Mouse (Mus musculus): ENCODE data around the gene Olfr430. TPM values are rescaled to one million over a fixed set of nuclear protein-coding genes. Genes with fewer than 3 reads are reported as not detected.
A peak's percentile ranks its signal among the peaks of the same experiment; 100 is the strongest.
"Not testable (repeated sequence)": the region's sequence is repeated elsewhere in the genome, so short reads cannot be mapped to it uniquely, and the experiment has no call there.

The Olfr430 gene
- not detected in 2 replicates for polyA plus RNA-seq (2012; rRNA removed)
- polyA plus RNA-seq (2014; fragmentation: Nextera tagmentation; extraction: Ambion mirVana), result not detected in 2 replicates

- no peaks in the 10 kb centered on the region for H3K9me3 ChIP-seq (ENCODE audit: control insufficient read depth, low read length)
- H3K27me3 ChIP-seq (ENCODE audit: control insufficient read depth, insufficient read depth, low read length), result no peaks in the 10 kb centered on the region
- no peak for DNase-seq (ENCODE audit: low read depth in 3 of 3, low spot score in 3 of 3)
- no peak for ATAC-seq (ENCODE audit: insufficient read depth)
- H3K9ac ChIP-seq (replicated peaks), result no peak within 1 kb of the TSS
- H3K4me3 ChIP-seq (ENCODE audit: insufficient read depth in 1 of 2, low read depth in 2 of 2, low read length in 2 of 2), result no peak within 1 kb of the TSS
- no peaks in the 10 kb centered on the region for H3K4me1 ChIP-seq (replicated peaks; ENCODE audit: control insufficient read depth in 2 of 2, insufficient read depth in 2 of 2, low read length in 1 of 2)
- H3K36me3 ChIP-seq (replicated peaks; ENCODE audit: control insufficient read depth, insufficient read depth, low read depth), result no peaks in the 10 kb centered on the region
- TF ChIP-seq CTCF (IDR thresholded peaks at IDR 0.05; ENCODE audit: low read depth), result no peak
- TF ChIP-seq EP300 (IDR thresholded peaks at IDR 0.05; ENCODE audit: low read depth), result no peak
- H3K4me2 ChIP-seq (ENCODE audit: low read depth), result no peak within 1 kb of the TSS
- no peak within 1 kb of the TSS for H3K27ac ChIP-seq
- 71% methylated on average over 3 of the region's 3 CpGs for WGBS (ENCODE audit: insufficient replicate concordance)
These were observed at the start of gene Olfr430 for GRCm38 (mm10) chr1:174066305-174066704. Gene Olfr430 (plus strand): TSS chr1:174066605.

GRCm38 (mm10) chr1:174031698-174032097, 34.7 kb upstream of the Olfr430 start, which contains the start of gene Ifi205:
Gene Ifi205 (minus strand): TSS chr1:174031810.
- H3K4me3 ChIP-seq (ENCODE audit: insufficient read depth in 1 of 2, low read depth in 2 of 2, low read length in 2 of 2), result no peak within 1 kb of the TSS
- H3K4me2 ChIP-seq (ENCODE audit: low read depth), result no peak within 1 kb of the TSS
- H3K4me1 ChIP-seq (replicated peaks; ENCODE audit: control insufficient read depth in 2 of 2, insufficient read depth in 2 of 2, low read length in 1 of 2), result no peaks in the 10 kb centered on the region
- no peak for DNase-seq (ENCODE audit: low read depth in 3 of 3, low spot score in 3 of 3)
- H3K27me3 ChIP-seq (ENCODE audit: control insufficient read depth, insufficient read depth, low read length), result no peaks in the 10 kb centered on the region
- no peak for ATAC-seq (ENCODE audit: insufficient read depth)
- H3K36me3 ChIP-seq (replicated peaks; ENCODE audit: control insufficient read depth, insufficient read depth, low read depth), result no peaks in the 10 kb centered on the region
- 22% methylated on average over 1 of the region's 1 CpGs for WGBS (ENCODE audit: insufficient replicate concordance)
- H3K9me3 ChIP-seq (ENCODE audit: control insufficient read depth, low read length), result no peaks in the 10 kb centered on the region
- no peak within 1 kb of the TSS for H3K27ac ChIP-seq
- H3K9ac ChIP-seq (replicated peaks), result no peak within 1 kb of the TSS
- TF ChIP-seq EP300 (IDR thresholded peaks at IDR 0.05; ENCODE audit: low read depth) (no peak), CTCF (IDR thresholded peaks at IDR 0.05; ENCODE audit: low read depth) (no peak)

- H3K27me3 ChIP-seq (ENCODE audit: control insufficient read depth, insufficient read depth, low read length), result no peaks in the 10 kb centered on the region
- H3K4me2 ChIP-seq (ENCODE audit: low read depth), result no peak overlapping the region
- H3K9me3 ChIP-seq (ENCODE audit: control insufficient read depth, low read length), result no peaks in the 10 kb centered on the region
- TF ChIP-seq EP300 (IDR thresholded peaks at IDR 0.05; ENCODE audit: low read depth) (no peak), CTCF (IDR thresholded peaks at IDR 0.05; ENCODE audit: low read depth) (no peak)
- ATAC-seq (ENCODE audit: insufficient read depth) (no peak), DNase-seq (ENCODE audit: low read depth in 3 of 3, low spot score in 3 of 3) (no peak)
- H3K9ac ChIP-seq (replicated peaks), result no peak overlapping the region
- no peak overlapping the region for H3K27ac ChIP-seq
- no peak overlapping the region for H3K4me3 ChIP-seq (ENCODE audit: insufficient read depth in 1 of 2, low read depth in 2 of 2, low read length in 2 of 2)
- WGBS (ENCODE audit: insufficient replicate concordance), result 48% methylated on average over 4 of the region's 4 CpGs
- no peaks in the 10 kb centered on the region for H3K4me1 ChIP-seq (replicated peaks; ENCODE audit: control insufficient read depth in 2 of 2, insufficient read depth in 2 of 2, low read length in 1 of 2)
- H3K36me3 ChIP-seq (replicated peaks; ENCODE audit: control insufficient read depth, insufficient read depth, low read depth), result no peaks in the 10 kb centered on the region
These were observed 30.6 kb upstream of the Olfr430 start for GRCm38 (mm10) chr1:174035841-174036240.

- Histone ChIP-seq H3K27me3 (ENCODE audit: control insufficient read depth, insufficient read depth, low read length) (no peaks in the 10 kb centered on the region), H3K36me3 (replicated peaks; ENCODE audit: control insufficient read depth, insufficient read depth, low read depth) (no peaks in the 10 kb centered on the region), H3K9ac (replicated peaks) (no peak overlapping the region), H3K9me3 (ENCODE audit: control insufficient read depth, low read length) (no peaks in the 10 kb centered on the region), H3K4me2 (ENCODE audit: low read depth) (no peak overlapping the region), H3K27ac (no peak overlapping the region), H3K4me3 (ENCODE audit: insufficient read depth in 1 of 2, low read depth in 2 of 2, low read length in 2 of 2) (no peak overlapping the region), H3K4me1 (replicated peaks; ENCODE audit: control insufficient read depth in 2 of 2, insufficient read depth in 2 of 2, low read length in 1 of 2) (no peaks in the 10 kb centered on the region)
- DNase-seq (ENCODE audit: low read depth in 3 of 3, low spot score in 3 of 3) (no peak), ATAC-seq (ENCODE audit: insufficient read depth) (no peak)
- TF ChIP-seq CTCF (IDR thresholded peaks at IDR 0.05; ENCODE audit: low read depth) (no peak), EP300 (IDR thresholded peaks at IDR 0.05; ENCODE audit: low read depth) (no peak)
- WGBS (ENCODE audit: insufficient replicate concordance), result 78% methylated on average over 3 of the region's 3 CpGs
These were observed 27.9 kb upstream of the Olfr430 start for GRCm38 (mm10) chr1:174038480-174038879.

- no peaks in the 10 kb centered on the region for H3K4me1 ChIP-seq (replicated peaks; ENCODE audit: control insufficient read depth in 2 of 2, insufficient read depth in 2 of 2, low read length in 1 of 2)
- no peak for ATAC-seq (ENCODE audit: insufficient read depth)
- no peak within 1 kb of the TSS for H3K4me3 ChIP-seq (ENCODE audit: insufficient read depth in 1 of 2, low read depth in 2 of 2, low read length in 2 of 2)
- TF ChIP-seq CTCF (IDR thresholded peaks at IDR 0.05; ENCODE audit: low read depth) (no peak), EP300 (IDR thresholded peaks at IDR 0.05; ENCODE audit: low read depth) (no peak)
- H3K4me2 ChIP-seq (ENCODE audit: low read depth), result no peak within 1 kb of the TSS
- 51% methylated on average over 7 of the region's 7 CpGs for WGBS (ENCODE audit: insufficient replicate concordance)
- H3K27me3 ChIP-seq (ENCODE audit: control insufficient read depth, insufficient read depth, low read length), result no peaks in the 10 kb centered on the region
- peak in 1 of 3 experiments; percentile 27 for DNase-seq (ENCODE audit: low read depth in 3 of 3, low spot score in 3 of 3)
- H3K9ac ChIP-seq (replicated peaks), result no peak within 1 kb of the TSS
- no peaks in the 10 kb centered on the region for H3K36me3 ChIP-seq (replicated peaks; ENCODE audit: control insufficient read depth, insufficient read depth, low read depth)
- H3K9me3 ChIP-seq (ENCODE audit: control insufficient read depth, low read length), result no peaks in the 10 kb centered on the region
- H3K27ac ChIP-seq, result no peak within 1 kb of the TSS
These were observed 25.8 kb upstream of the Olfr430 start, which contains the start of gene Olfr433 for GRCm38 (mm10) chr1:174040523-174041177. Gene Olfr433 (plus strand): TSS chr1:174040705.

GRCm38 (mm10) chr1:174042091-174042884, 24.1 kb upstream of the Olfr430 start:
- ATAC-seq (ENCODE audit: insufficient read depth), result 0 out of 2 replicates have a peak, but pooled peaks have one; percentile 11
- H3K4me2 ChIP-seq (ENCODE audit: low read depth); H3K27ac ChIP-seq; H3K27me3 ChIP-seq (ENCODE audit: control insufficient read depth, insufficient read depth, low read length); H3K4me3 ChIP-seq (ENCODE audit: insufficient read depth in 1 of 2, low read depth in 2 of 2, low read length in 2 of 2); H3K9me3 ChIP-seq (ENCODE audit: control insufficient read depth, low read length); H3K4me1 ChIP-seq (replicated peaks; ENCODE audit: control insufficient read depth in 2 of 2, insufficient read depth in 2 of 2, low read length in 1 of 2); H3K36me3 ChIP-seq (replicated peaks; ENCODE audit: control insufficient read depth, insufficient read depth, low read depth); H3K9ac ChIP-seq (replicated peaks); DNase-seq (ENCODE audit: low read depth in 3 of 3, low spot score in 3 of 3): not testable (repeated sequence)
- whole genome bisulfite sequencing (ENCODE audit: insufficient replicate concordance), result 62% methylated on average over 12 of the region's 12 CpGs

Measured in liver, embryonic 14.5 days (tissue).